Mouse (Mus musculus): ENCODE data around the gene Zfp618. TPM values are rescaled to one million over a fixed set of nuclear protein-coding genes. Genes with fewer than 3 reads are reported as not detected.

The Zfp618 gene
- polyA plus RNA-seq, 1 experiment from 2014 or later = 47.1 TPM

- H3K36me3 ChIP-seq = peaks cover 6% of the 10 kb centered on the region; the same call in 1 of the 2 replicates
- whole genome bisulfite sequencing = 91% methylated on average over 4 of the region's 4 CpGs
- H3K4me1 ChIP-seq = peaks cover 19% of the 10 kb centered on the region
- ATAC-seq (ENCODE audit: low FRiP score, low read depth) = no peak
- no peak overlapping the region for H3K4me3 ChIP-seq
- no peaks in the 10 kb centered on the region for H3K27me3 ChIP-seq
- H3K4me2 ChIP-seq (replicated peaks) = no peak overlapping the region
- no peak overlapping the region for H3K27ac ChIP-seq (replicated peaks)
- no peak overlapping the region for H3K9ac ChIP-seq (replicated peaks)
- H3K9me3 ChIP-seq = no peaks in the 10 kb centered on the region
Measured at GRCm38 (mm10) chr4:63037555-63037954, 72.2 kb downstream of the Zfp618 start.

DNA sequence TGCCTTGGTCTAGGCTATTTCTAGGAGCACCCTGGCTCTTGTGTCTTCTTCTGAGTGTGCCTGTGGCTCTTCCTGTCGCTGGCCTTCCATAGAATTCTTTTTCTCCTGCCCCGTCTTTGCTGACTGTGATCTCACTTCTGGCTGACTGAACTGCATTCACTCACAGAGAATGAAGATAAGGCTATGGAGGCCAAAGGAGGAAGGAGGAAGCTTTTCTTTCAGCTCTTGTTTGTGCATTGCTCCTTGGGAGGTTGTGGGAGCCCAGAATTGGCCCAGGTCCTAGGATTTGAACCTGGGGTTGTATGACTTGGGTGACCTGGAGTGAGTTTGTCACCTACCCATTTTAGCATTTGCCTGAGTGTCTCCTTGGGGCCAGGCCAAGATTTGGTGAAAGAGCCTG, 72.9 kb downstream of the Zfp618 start:
- Histone ChIP-seq H3K36me3 (peaks cover 6% of the 10 kb centered on the region; the same call in 1 of the 2 replicates), H3K27me3 (no peaks in the 10 kb centered on the region), H3K9ac (replicated peaks) (no peak overlapping the region), H3K4me3 (no peak overlapping the region), H3K4me2 (replicated peaks) (no peak overlapping the region), H3K4me1 (peaks cover 15% of the 10 kb centered on the region), H3K27ac (replicated peaks) (no peak overlapping the region), H3K9me3 (no peaks in the 10 kb centered on the region)
- 67% methylated on average over 2 of the region's 2 CpGs for WGBS
- ATAC-seq (ENCODE audit: low FRiP score, low read depth) = no peak

- H3K4me1 ChIP-seq = peaks cover 9% of the 10 kb centered on the region
- H3K27ac ChIP-seq (replicated peaks) = no peak overlapping the region
- no peaks in the 10 kb centered on the region for H3K27me3 ChIP-seq
- H3K9me3 ChIP-seq = no peaks in the 10 kb centered on the region
- no peak overlapping the region for H3K9ac ChIP-seq (replicated peaks)
- H3K36me3 ChIP-seq = peaks cover 6% of the 10 kb centered on the region; the same call in 1 of the 2 replicates
- no peak overlapping the region for H3K4me2 ChIP-seq (replicated peaks)
- no peak for ATAC-seq (ENCODE audit: low FRiP score, low read depth)
- H3K4me3 ChIP-seq = no peak overlapping the region
- 88% methylated on average over 10 of the region's 10 CpGs for WGBS
Measured at GRCm38 (mm10) chr4:63038937-63039336, 73.6 kb downstream of the Zfp618 start.

GRCm38 (mm10) chr4:63048606-63049005, 83.2 kb downstream of the Zfp618 start:
- no peaks in the 10 kb centered on the region for H3K36me3 ChIP-seq
- H3K9ac ChIP-seq (replicated peaks) = no peak overlapping the region
- H3K4me2 ChIP-seq (replicated peaks) = no peak overlapping the region
- no peak overlapping the region for H3K27ac ChIP-seq (replicated peaks)
- no peak for ATAC-seq (ENCODE audit: low FRiP score, low read depth)
- no peaks in the 10 kb centered on the region for H3K27me3 ChIP-seq
- H3K4me3 ChIP-seq = no peak overlapping the region
- H3K4me1 ChIP-seq = peaks cover 8% of the 10 kb centered on the region
- WGBS = 92% methylated on average over 3 of the region's 3 CpGs
- H3K9me3 ChIP-seq = no peaks in the 10 kb centered on the region

DNA sequence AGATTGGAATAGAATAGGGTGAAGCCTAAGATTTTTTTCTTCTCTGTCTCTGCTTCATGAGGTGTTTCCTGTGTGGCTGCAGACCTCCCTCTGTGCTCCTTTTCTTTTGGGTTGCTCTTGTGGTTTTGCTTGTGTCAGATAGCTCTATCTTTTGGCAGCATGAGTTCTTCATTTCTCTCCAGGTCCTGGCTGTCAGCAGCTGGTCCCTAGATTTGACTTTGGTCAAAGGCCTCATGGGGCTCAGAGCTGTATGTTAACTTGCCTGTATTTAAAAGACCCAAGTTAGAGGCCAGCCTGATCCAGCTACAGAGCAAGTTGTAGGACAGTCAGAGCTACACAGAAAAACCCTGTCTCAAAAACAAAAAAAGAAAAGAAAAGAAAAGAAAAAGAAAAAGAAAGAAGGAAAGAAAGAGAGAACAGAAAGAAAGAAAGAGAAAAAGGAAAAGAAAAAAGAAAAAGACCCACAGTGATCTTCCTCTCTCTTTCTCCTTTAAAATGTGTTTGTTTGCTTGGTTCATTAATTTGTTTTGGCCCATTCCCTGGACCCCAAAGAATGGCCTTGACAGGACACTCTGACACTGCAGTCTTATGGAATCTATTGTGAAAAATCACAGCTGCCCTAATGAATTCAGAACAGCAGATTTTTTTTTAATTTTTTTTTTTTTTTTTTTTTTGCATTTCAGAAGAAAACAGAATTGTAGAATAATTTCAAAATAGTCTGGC, 84.4 kb downstream of the Zfp618 start:
- no peak overlapping the region for H3K4me2 ChIP-seq (replicated peaks)
- H3K4me3 ChIP-seq = no peak overlapping the region
- peaks cover 8% of the 10 kb centered on the region for H3K4me1 ChIP-seq
- no peak for ATAC-seq (ENCODE audit: low FRiP score, low read depth)
- no peaks in the 10 kb centered on the region for H3K36me3 ChIP-seq
- H3K9ac ChIP-seq (replicated peaks) = no peak overlapping the region
- H3K27ac ChIP-seq (replicated peaks) = no peak overlapping the region
- no peaks in the 10 kb centered on the region for H3K9me3 ChIP-seq
- H3K27me3 ChIP-seq = no peaks in the 10 kb centered on the region

DNA sequence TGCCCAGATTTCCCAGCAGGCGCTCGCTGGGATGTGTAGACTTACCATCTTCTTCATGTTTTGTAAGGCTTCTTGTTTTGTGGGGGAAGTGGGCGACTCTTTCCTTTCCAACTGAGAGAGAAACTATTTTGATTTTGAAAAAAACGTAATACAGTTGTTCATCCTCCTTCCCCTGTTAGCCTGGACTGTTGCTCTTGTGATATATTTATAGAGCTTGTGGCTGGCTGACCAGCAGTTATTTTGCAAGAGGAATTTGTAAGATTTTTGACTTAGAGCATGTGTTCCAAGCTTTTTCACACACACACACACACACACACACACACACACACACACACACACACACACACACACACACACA, 84.9 kb downstream of the Zfp618 start:
- Histone ChIP-seq H3K9ac (replicated peaks) (no peak overlapping the region), H3K4me2 (replicated peaks) (no peak overlapping the region), H3K27ac (replicated peaks) (no peak overlapping the region), H3K36me3 (no peaks in the 10 kb centered on the region), H3K4me3 (no peak overlapping the region), H3K9me3 (no peaks in the 10 kb centered on the region), H3K4me1 (peaks cover 8% of the 10 kb centered on the region), H3K27me3 (no peaks in the 10 kb centered on the region)
- WGBS = 82% methylated on average over 4 of the region's 4 CpGs
- ATAC-seq (ENCODE audit: low FRiP score, low read depth) = no peak

DNA sequence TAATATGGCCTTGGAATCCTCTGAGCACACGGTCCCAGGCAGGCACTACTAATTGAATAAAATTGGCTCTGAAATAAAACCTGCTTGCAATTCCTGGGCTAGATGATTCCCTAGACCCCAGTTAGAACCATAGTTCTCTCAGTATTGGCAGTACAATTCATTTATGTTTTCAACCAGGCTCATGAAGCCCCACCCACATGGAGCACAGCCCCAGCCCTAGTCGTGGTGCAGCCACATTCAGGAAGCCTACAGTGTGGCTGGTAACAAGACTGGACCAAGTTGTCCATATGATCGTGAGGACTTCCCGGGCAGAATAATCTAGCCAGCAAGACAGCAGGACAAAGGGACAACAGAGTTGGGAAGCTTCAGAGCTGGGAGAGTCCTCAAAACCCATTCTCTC, 85.6 kb downstream of the Zfp618 start:
- Histone ChIP-seq H3K9ac (replicated peaks) (no peak overlapping the region), H3K27me3 (no peaks in the 10 kb centered on the region), H3K4me1 (peaks cover 8% of the 10 kb centered on the region), H3K27ac (replicated peaks) (no peak overlapping the region), H3K4me2 (replicated peaks) (no peak overlapping the region), H3K9me3 (no peaks in the 10 kb centered on the region), H3K4me3 (no peak overlapping the region), H3K36me3 (no peaks in the 10 kb centered on the region)
- no peak for ATAC-seq (ENCODE audit: low FRiP score, low read depth)
- WGBS = 79% methylated on average over 4 of the region's 4 CpGs

DNA sequence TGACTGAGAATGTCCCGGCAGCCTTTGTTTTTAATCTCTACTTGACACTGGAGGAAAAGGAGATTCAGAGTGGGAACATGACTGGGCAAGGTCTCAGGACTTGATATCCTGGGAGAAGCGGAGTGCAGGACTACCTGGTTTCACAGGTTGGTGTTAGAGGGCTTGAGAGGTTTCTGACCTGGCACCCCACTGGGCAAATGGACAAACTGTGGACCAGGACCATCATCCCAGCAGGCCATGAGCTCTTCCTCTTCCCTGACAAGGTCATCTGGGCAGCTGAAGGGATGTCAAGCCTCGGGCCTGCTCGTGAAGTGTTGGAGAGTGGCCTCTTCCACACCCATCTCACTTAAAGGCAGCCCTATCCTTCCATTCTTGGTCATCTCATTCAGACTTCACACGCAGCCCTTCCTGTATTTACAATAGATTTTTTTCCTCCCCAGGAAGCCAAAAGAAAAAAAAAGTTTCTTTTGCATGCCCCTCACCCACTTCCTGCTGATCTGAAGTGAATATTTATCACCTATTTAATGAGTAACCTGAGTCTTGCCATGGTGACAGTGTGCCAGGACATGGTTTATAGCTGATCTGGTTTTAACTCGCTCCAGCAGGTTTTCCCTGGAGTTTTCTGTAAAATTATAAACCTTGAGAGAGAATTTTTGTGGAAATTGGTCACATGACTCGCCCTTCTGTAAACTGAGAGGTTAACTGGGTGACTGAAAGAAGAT, 86.7 kb downstream of the Zfp618 start:
- WGBS = 74% methylated on average over 7 of the region's 7 CpGs
- Histone ChIP-seq H3K4me3 (no peak overlapping the region), H3K27ac (replicated peaks) (peak overlapping the region; percentile 44; the same call in 1 of the 2 replicates), H3K4me2 (replicated peaks) (no peak overlapping the region), H3K27me3 (no peaks in the 10 kb centered on the region), H3K9ac (replicated peaks) (no peak overlapping the region), H3K36me3 (no peaks in the 10 kb centered on the region), H3K4me1 (peaks cover 17% of the 10 kb centered on the region), H3K9me3 (no peaks in the 10 kb centered on the region)
- ATAC-seq (ENCODE audit: low FRiP score, low read depth) = no peak

DNA sequence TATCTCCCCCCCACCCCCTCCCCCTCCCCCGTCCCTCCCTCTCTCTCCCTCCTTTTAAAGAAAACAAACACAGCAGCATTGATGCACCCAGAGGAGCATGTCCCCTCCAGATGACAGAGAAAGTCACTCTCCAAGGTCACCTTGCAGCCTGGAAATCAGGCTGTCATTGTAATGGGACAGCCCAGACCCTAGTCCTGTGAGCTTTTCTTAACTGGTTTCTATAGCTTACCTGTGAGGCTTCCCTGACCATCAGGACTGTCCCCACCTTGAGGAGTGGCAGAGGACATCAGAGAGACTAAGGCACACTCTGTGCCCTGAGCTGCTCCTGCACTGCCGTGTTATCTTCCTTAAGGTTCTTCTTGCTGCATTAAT, 87.3 kb downstream of the Zfp618 start:
- H3K4me2 ChIP-seq (replicated peaks) = no peak overlapping the region
- no peaks in the 10 kb centered on the region for H3K27me3 ChIP-seq
- H3K9me3 ChIP-seq = no peaks in the 10 kb centered on the region
- no peaks in the 10 kb centered on the region for H3K36me3 ChIP-seq
- no peak for ATAC-seq (ENCODE audit: low FRiP score, low read depth)
- no peak overlapping the region for H3K4me3 ChIP-seq
- 58% methylated on average over 2 of the region's 2 CpGs for WGBS
- H3K27ac ChIP-seq (replicated peaks) = no peak overlapping the region
- no peak overlapping the region for H3K9ac ChIP-seq (replicated peaks)
- peaks cover 17% of the 10 kb centered on the region for H3K4me1 ChIP-seq

DNA sequence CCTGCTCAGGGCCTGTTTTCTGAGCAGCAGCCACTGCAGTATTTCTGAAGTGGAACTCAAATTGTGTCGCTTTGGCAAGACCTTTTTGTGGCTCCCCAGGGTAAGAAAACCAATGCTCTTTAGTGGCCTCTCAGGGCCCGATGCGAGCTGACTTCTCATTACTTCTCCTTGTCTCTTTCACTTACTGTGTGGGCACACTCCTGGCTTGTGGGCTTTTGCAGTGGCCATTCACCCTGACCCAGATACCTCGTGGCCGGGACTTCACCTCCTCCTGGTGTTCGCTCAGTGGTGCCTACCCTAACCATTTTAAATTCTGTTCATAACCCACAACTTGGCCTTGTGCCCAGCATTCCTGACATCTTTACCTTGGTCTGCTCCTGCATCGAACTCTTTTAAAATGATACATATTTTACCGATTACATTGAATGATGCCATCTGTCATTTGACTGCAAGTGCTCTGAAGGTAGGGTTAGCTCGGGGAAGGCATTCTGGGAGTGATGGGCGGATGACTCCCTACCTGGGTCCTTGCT, 89.9 kb downstream of the Zfp618 start:
- Histone ChIP-seq H3K36me3 (no peaks in the 10 kb centered on the region), H3K4me3 (no peak overlapping the region), H3K27ac (replicated peaks) (0 out of 2 replicates have a peak overlapping the region, but pooled peaks have one; percentile 86), H3K4me2 (replicated peaks) (no peak overlapping the region), H3K9me3 (no peaks in the 10 kb centered on the region), H3K9ac (replicated peaks) (no peak overlapping the region), H3K27me3 (no peaks in the 10 kb centered on the region), H3K4me1 (peaks cover 19% of the 10 kb centered on the region)
- no peak for ATAC-seq (ENCODE audit: low FRiP score, low read depth)
- WGBS = 88% methylated on average over 10 of the region's 10 CpGs

GRCm38 (mm10) chr4:63056641-63057415, 91.5 kb downstream of the Zfp618 start:
- Histone ChIP-seq H3K4me3 (no peak overlapping the region), H3K27ac (replicated peaks) (peak overlapping the region; percentile 86), H3K9me3 (no peaks in the 10 kb centered on the region), H3K4me1 (peaks cover 28% of the 10 kb centered on the region), H3K4me2 (replicated peaks) (no peak overlapping the region), H3K27me3 (no peaks in the 10 kb centered on the region), H3K36me3 (no peaks in the 10 kb centered on the region), H3K9ac (replicated peaks) (no peak overlapping the region)
- WGBS = 31% methylated on average over 7 of the region's 7 CpGs
- ATAC-seq (ENCODE audit: low FRiP score, low read depth) = peak; percentile 64

DNA sequence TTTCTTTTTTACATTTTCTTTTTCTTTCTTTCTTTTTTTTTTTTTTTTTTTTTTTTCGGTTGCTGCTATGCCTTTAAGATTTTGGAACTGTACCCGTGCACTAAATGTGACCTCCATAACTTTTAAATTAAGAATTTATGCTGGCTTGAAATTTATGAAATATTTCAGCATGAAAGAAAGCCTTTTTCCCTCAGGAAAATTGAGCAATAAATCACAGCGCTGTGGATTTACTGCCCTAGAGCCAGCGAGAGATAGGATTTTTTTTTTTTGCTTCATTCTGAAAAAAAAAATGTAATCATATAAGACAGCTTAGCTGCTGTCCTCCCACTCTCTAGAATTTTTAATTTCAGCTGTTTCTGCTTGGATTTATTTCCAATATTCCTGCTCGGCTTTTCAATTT, 92.2 kb downstream of the Zfp618 start:
- H3K4me1 ChIP-seq = peaks cover 25% of the 10 kb centered on the region
- WGBS = 74% methylated on average over 5 of the region's 5 CpGs
- no peak for ATAC-seq (ENCODE audit: low FRiP score, low read depth)
- H3K27me3 ChIP-seq = no peaks in the 10 kb centered on the region
- no peaks in the 10 kb centered on the region for H3K9me3 ChIP-seq
- H3K27ac ChIP-seq (replicated peaks) = no peak overlapping the region
- H3K9ac ChIP-seq (replicated peaks) = no peak overlapping the region
- no peak overlapping the region for H3K4me2 ChIP-seq (replicated peaks)
- peaks cover 3% of the 10 kb centered on the region; the same call in 1 of the 2 replicates for H3K36me3 ChIP-seq
- H3K4me3 ChIP-seq = no peak overlapping the region

All from midbrain, embryonic 12.5 days (tissue).